Mouse (Mus musculus): Measurements from ENCODE around the gene Rab1b.
"Not testable (repeated sequence)": the region's sequence is repeated elsewhere in the genome, so short reads cannot be mapped to it uniquely, and the experiment has no call there.

DNA sequence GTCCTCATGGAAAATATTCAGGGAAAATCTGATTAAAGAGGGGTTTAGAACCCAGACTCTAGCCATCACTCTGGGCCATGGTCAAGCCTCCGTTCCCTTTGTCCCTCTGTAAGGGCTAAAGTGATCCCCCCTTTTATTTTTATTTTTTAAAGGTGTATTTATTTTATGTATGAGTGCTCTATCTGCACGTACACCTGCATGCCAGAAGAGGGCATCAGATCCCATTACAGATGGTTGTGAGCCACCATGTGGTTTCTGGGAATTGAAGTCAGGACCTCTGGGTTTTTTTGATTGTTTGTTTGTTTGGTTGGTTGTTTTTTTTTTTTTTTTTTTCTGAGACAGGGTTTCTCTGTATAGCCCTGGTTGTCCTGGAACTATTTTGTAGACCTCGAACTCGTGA is 20.3 kb downstream of the Rab1b start:
- not testable (repeated sequence) for TF ChIP-seq TCF3 (IDR thresholded peaks at IDR 0.05; ENCODE audit: insufficient read length, low read depth); USF1 (IDR thresholded peaks at IDR 0.05; ENCODE audit: low read depth); POLR2A (IDR thresholded peaks at IDR 0.05; ENCODE audit: insufficient read length, low read depth); MAX (IDR thresholded peaks at IDR 0.05; ENCODE audit: low read depth); CEBPB (IDR thresholded peaks at IDR 0.05; ENCODE audit: insufficient read depth, poor library complexity, severe bottlenecking); TCF12 (IDR thresholded peaks at IDR 0.05; ENCODE audit: insufficient read depth, poor library complexity, severe bottlenecking); SRF (IDR thresholded peaks at IDR 0.05; ENCODE audit: control insufficient read depth, insufficient read length, low read depth); POLR2AphosphoS2 (IDR thresholded peaks at IDR 0.05; ENCODE audit: insufficient read length, low read depth); MYOG (IDR thresholded peaks at IDR 0.05; ENCODE audit: control insufficient read depth in 1 of 3, insufficient read depth in 1 of 3, insufficient read length in 2 of 3, low read depth in 2 of 3); E2F4 (IDR thresholded peaks at IDR 0.05; ENCODE audit: insufficient read depth); MYOD1 (IDR thresholded peaks at IDR 0.05; ENCODE audit: control insufficient read depth in 1 of 3, insufficient read length in 2 of 3, low read depth in 2 of 3); REST (IDR thresholded peaks at IDR 0.05; ENCODE audit: insufficient read depth, insufficient read length)
